In the genomic region with DNA sequence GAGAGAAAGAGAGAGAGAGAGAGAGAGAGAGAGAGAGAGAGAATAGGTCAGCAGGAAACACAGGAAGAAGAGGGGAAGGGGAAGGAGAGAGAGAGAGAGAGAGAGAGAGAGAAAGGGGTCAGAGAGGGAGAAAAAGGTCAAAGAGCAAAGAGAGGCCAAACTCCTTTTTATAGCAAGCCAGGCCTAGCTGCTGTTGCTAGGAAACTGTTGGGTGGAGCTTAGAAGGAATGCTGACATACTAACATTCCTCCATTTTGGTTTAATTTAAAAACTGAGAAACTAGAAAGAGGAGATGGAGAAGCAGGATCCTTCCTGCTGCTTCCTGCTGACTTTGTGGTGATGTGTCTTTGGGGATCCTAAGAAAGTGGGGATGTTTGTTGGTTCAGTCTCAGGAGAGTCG, we compare ENCODE assay signal across 21 mouse cellular contexts. TPM values are rescaled to one million over a fixed set of nuclear protein-coding genes. Genes with fewer than 3 reads are reported as not detected.
A peak's percentile ranks its signal among the peaks of the same experiment; 100 is the strongest.
DNase-seq lines count a peak whose midpoint lies in the region; ATAC-seq lines count a peak whose summit lies in the region.
"Had no signal": no experiment of that assay in that cellular context is flagged by ENCODE, and none has a peak within 500 bp of the region (broad histone marks: within the 10 kb centered on the region; RNA-seq: fewer than 3 reads in every experiment).

No protein-coding gene starts in this region.

- peak; percentile 26 for DNase-seq in CD4-positive, CD25-positive, alpha-beta regulatory T cell, adult 2 months (ENCODE audit: low read depth, low spot score)
- DNase-seq in 3T3-L1 (ENCODE audit: low read depth, low spot score) (peak; percentile 45), WW6 (ENCODE audit: low read depth, low spot score) (peak; percentile 33)
- peak; percentile 38 for DNase-seq in induced T-regulatory cell, adult 2 months (ENCODE audit: low read depth)
- no peak for DNase-seq in limb, embryonic 10.5 days (ENCODE audit: low spot score)
- no peak for DNase-seq in retina, embryonic 14.5 days (ENCODE audit: low spot score)
- DNase-seq: adrenal gland, postnatal 36 days; cerebellum, adult 9-10 months; gastrocnemius, postnatal 25 days; heart, adult 18-20 months; heart, postnatal 14 days; kidney, adult 18-20 months; layer of hippocampus, adult 9-11 months; right cerebral cortex, postnatal 14 days had no signal

- no peak overlapping the region for H3K4me3 ChIP-seq in limb, embryonic 10.5 days
- H3K4me3 ChIP-seq: embryonic facial prominence, embryonic 12.5 days; forebrain, embryonic 12.5 days; heart, embryonic 13.5 days; midbrain, embryonic 13.5 days had no signal

- H3K4me1 ChIP-seq in limb, embryonic 10.5 days = peaks cover 11% of the 10 kb centered on the region
- H3K4me1 ChIP-seq: embryonic facial prominence, embryonic 12.5 days; forebrain, embryonic 12.5 days had no signal

- no peaks in the 10 kb centered on the region for H3K36me3 ChIP-seq in limb, embryonic 10.5 days
- H3K36me3 ChIP-seq: embryonic facial prominence, embryonic 12.5 days; forebrain, embryonic 12.5 days; heart, embryonic 13.5 days; midbrain, embryonic 13.5 days had no signal

- no peak for ATAC-seq in CD4-positive, CD25-positive, alpha-beta regulatory T cell, adult 4 months
- ATAC-seq: lung, postnatal 0 days; midbrain, embryonic 13.5 days had no signal

- H3K9me3 ChIP-seq in limb, embryonic 10.5 days (replicated peaks) = no peaks in the 10 kb centered on the region
- H3K9me3 ChIP-seq: embryonic facial prominence, embryonic 12.5 days; forebrain, embryonic 12.5 days; heart, embryonic 13.5 days; midbrain, embryonic 13.5 days had no signal

- no peaks in the 10 kb centered on the region for H3K27me3 ChIP-seq in limb, embryonic 10.5 days (ENCODE audit: low read depth, poor library complexity, severe bottlenecking)
- H3K27me3 ChIP-seq: embryonic facial prominence, embryonic 12.5 days; forebrain, embryonic 12.5 days; midbrain, embryonic 13.5 days had no signal

- WGBS in limb, embryonic 10.5 days = 89% methylated on average over 1 of the region's 1 CpGs

- no peak overlapping the region for H3K27ac ChIP-seq in limb, embryonic 10.5 days
- H3K27ac ChIP-seq: embryonic facial prominence, embryonic 12.5 days; forebrain, embryonic 12.5 days; heart, embryonic 13.5 days; midbrain, embryonic 13.5 days had no signal

RNA-seq across cellular contexts. Expression of gene Tvp23b, which starts 3.6 kb away (rescaled TPM):
- polyA plus RNA-seq in CD4-positive, CD25-positive, alpha-beta regulatory T cell, adult 4 months (2017; shearing (Covaris generic)) = 10 to 100 TPM; 57.6 to 61.6 TPM
- 37.9 and 43.4 TPM in 2 replicates for polyA plus RNA-seq in limb, embryonic 10.5 days (2016; fragmentation: Nextera tagmentation; extraction: Ambion mirVana)

RNA-seq across cellular contexts. Expression of gene Fbxw10, which starts 28.8 kb away (rescaled TPM):
- polyA plus RNA-seq in CD4-positive, CD25-positive, alpha-beta regulatory T cell, adult 4 months (2017; shearing (Covaris generic)) = 1 to 10 TPM; 8.4 to 9.6 TPM
- 0.31 and 0.84 TPM in 2 replicates for polyA plus RNA-seq in limb, embryonic 10.5 days (2016; fragmentation: Nextera tagmentation; extraction: Ambion mirVana)
- polyA plus RNA-seq: liver, adult 2 months had no signal

RNA-seq across cellular contexts. Expression of gene Trim16, which starts 55.7 kb away (rescaled TPM):
- polyA plus RNA-seq in CD4-positive, CD25-positive, alpha-beta regulatory T cell, adult 4 months (2017; shearing (Covaris generic)) = 1 to 10 TPM; 2.5 to 4.3 TPM
- 2.9 and 3.3 TPM in 2 replicates for polyA plus RNA-seq in limb, embryonic 10.5 days (2016; fragmentation: Nextera tagmentation; extraction: Ambion mirVana)

Comparison
In these comparisons a context has a peak if more than half of its experiments do, and no peak if none do; other contexts are left out.
1. DNase-seq: peak in CD4-positive, CD25-positive, alpha-beta regulatory T cell, adult 2 months (single experiment), 3T3-L1 (single experiment), WW6 (single experiment) and induced T-regulatory cell, adult 2 months (single experiment); none in limb, embryonic 10.5 days (single experiment) and retina, embryonic 14.5 days (single experiment).